Mouse (Mus musculus) mesoderm, embryonic 11.5 days (tissue): ENCODE results near the gene Ppp1r18.

ENCODE experiments used
- DNase-seq: peaks from one replicate; pipeline ENCODE4 v3.0.0-alpha.2; 2012; ENCODE audit warnings: low read depth, low spot score

Gene Ppp1r18

GRCm38 (mm10) chr17:35865481-35866280 is at the start of gene Ppp1r18:
Ppp1r18 (plus strand) TSS chr17:35865593.
- peak; percentile 90 for DNase-seq

GRCm38 (mm10) chr17:35815836-35816235 is 49.6 kb upstream of the Ppp1r18 start:
- no peak for DNase-seq

- no peak for DNase-seq
Observed at GRCm38 (mm10) chr17:35816686-35817085, 48.7 kb upstream of the Ppp1r18 start.

- DNase-seq: no peak
Observed at GRCm38 (mm10) chr17:35817226-35817625, 48.2 kb upstream of the Ppp1r18 start.

- no peak for DNase-seq
Observed at GRCm38 (mm10) chr17:35820111-35820510, 45.3 kb upstream of the Ppp1r18 start.

GRCm38 (mm10) chr17:35821439-35822430 is 43.7 kb upstream of the Ppp1r18 start, which contains the start of gene Ier3:
Ier3 (plus strand) TSS chr17:35821684.
- peak; percentile 76 for DNase-seq

GRCm38 (mm10) chr17:35822564-35822963 is 42.8 kb upstream of the Ppp1r18 start:
- no peak for DNase-seq

- DNase-seq: peak; percentile 90
Observed at GRCm38 (mm10) chr17:35822964-35823937, 42.1 kb upstream of the Ppp1r18 start, which contains the start of gene Flot1. Flot1 (plus strand) TSS chr17:35823230.

- DNase-seq: no peak
Observed at GRCm38 (mm10) chr17:35824402-35824801, 41.0 kb upstream of the Ppp1r18 start.

GRCm38 (mm10) chr17:35825109-35825850 is 40.1 kb upstream of the Ppp1r18 start:
- no peak for DNase-seq

GRCm38 (mm10) chr17:35829737-35830136 is 35.7 kb upstream of the Ppp1r18 start:
- DNase-seq: peak; percentile 84

- DNase-seq: no peak
Observed at GRCm38 (mm10) chr17:35832400-35833238, 32.8 kb upstream of the Ppp1r18 start.

- DNase-seq: no peak
Observed at GRCm38 (mm10) chr17:35833239-35833751, 32.1 kb upstream of the Ppp1r18 start.

GRCm38 (mm10) chr17:35833894-35834293 is 31.5 kb upstream of the Ppp1r18 start:
- no peak for DNase-seq

- DNase-seq: no peak
Observed at GRCm38 (mm10) chr17:35834696-35835422, 30.5 kb upstream of the Ppp1r18 start.

- no peak for DNase-seq
Observed at GRCm38 (mm10) chr17:35835424-35836140, 29.8 kb upstream of the Ppp1r18 start.

GRCm38 (mm10) chr17:35836178-35836965 is 29.0 kb upstream of the Ppp1r18 start:
- peak; percentile 90 for DNase-seq
